Mouse (Mus musculus): Measurements from ENCODE around the gene Zeb2.

The Zeb2 gene

DNA sequence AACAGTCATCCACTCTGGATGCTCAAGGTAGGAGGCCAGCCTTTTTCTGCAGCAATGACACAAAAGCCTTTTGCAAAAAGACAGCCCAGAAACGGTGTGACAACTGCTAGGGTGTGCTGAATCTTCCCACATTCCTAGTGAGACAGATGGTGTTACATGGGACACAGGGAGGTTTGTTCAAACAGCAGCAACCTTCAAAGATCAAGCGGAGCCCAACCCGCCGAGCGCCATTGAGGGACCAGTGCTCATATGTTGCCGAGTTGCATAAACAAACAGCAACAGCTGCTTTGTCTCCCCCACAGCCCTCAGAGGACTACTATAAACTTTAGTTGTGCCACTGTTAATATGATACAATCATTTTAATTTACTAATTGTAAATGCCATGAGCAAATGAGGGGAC is 117.3 kb downstream of the Zeb2 start:
- no peak for DNase-seq (ENCODE audit: low spot score in 2 of 2)

- no peak for DNase-seq (ENCODE audit: low spot score in 2 of 2)
Observed at GRCm38 (mm10) chr2:44998710-44999109, 118.5 kb downstream of the Zeb2 start.

- no peak for DNase-seq (ENCODE audit: low spot score in 2 of 2)
Observed at GRCm38 (mm10) chr2:44981646-44982045, 135.5 kb downstream of the Zeb2 start.

- no peak for DNase-seq (ENCODE audit: low spot score in 2 of 2)
Observed at GRCm38 (mm10) chr2:44979042-44979721, 138.0 kb downstream of the Zeb2 start.

DNA sequence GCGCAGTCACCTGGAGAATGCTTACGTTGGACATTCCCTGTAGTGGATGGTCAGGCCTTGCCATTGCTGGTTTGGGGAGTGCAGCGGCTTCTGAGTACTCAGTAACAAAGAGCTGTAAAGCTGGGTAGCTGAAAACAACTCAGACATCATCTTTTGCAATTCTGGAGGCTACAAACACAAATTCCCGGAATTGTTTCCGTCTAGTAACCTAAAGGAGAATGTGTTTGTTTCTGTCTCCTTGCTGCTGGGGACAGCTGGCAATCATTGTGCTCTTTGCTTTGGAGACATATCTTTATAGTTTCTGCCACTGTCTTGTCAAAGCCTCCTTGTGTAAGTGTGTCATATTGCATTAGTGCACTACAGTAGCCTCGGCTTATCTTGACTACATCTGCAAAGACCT is 139.2 kb downstream of the Zeb2 start:
- DNase-seq (ENCODE audit: low spot score in 2 of 2) = no peak

DNA sequence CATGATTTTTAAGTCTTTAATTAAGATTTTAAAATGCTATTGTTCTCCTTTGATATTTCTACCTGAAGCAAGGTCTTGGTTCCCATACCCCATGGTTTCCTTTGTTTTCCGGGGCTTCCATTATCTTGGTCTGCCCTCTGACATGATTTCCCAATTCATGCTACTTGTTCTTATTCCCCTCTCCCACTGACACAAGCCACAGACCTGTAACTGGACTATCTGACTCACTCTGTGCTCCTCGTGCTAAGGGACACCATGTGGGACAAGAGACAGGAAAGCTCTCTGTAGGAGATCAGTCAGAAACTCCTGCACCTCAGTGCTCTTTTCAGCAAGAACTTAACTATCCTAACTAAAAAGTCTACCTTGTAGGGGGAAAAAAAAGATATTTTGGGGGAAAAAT is 139.6 kb downstream of the Zeb2 start:
- no peak for DNase-seq (ENCODE audit: low spot score in 2 of 2)

GRCm38 (mm10) chr2:44977051-44977450 is 140.1 kb downstream of the Zeb2 start:
- DNase-seq (ENCODE audit: low spot score in 2 of 2) = no peak

DNA sequence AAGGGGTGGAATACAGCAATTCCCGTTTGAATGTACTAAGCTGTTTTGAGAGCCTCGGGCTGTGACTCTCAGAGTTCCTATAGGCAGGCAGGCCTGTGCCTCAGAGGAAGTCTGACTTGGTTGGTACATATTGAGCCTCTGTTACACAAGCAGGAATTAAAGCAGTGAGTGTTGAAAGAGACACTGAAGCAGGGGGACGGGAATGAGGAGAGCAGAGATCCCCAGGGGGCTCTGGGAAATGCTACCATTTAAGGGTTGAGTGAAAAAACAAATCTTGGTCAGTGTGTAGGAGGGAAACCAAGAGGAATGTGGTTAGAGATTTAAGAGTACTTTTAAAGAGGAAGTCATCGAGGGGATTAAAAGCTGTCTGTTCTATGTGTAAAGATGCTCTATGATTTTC is 140.7 kb downstream of the Zeb2 start:
- DNase-seq (ENCODE audit: low spot score in 2 of 2) = peak in 1 of 2 experiments; percentile 32

GRCm38 (mm10) chr2:44973828-44974227 is 143.4 kb downstream of the Zeb2 start:
- no peak for DNase-seq (ENCODE audit: low spot score in 2 of 2)

DNA sequence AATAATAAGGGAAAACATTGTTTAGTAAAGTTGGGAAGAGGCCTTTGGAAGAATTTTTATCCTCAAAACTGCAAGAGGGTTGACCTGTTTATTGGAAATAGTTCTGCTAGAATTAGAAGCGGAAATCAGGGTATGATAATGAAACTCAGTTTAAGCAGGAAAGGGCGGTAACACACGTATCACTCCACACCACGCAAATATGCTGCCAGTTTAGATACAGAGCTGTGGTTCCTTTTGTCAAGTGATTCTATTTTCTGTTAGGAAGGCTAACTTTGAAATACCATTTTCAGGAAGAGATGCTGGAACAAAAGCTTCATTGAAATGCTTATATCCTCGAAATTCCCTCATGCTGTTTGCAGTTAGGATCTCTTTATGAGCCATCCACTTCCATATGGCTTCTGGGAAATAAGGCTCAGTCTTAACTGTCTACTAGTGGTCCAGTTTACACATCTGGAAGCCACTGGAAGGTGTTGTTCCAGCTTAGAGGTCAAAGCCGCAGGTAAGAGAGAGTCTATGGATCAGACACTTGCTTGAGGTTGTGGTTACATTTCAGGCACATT is 147.0 kb downstream of the Zeb2 start:
- no peak for DNase-seq (ENCODE audit: low spot score in 2 of 2)

GRCm38 (mm10) chr2:44969640-44970039 is 147.6 kb downstream of the Zeb2 start:
- no peak for DNase-seq (ENCODE audit: low spot score in 2 of 2)

- no peak for DNase-seq (ENCODE audit: low spot score in 2 of 2)
Observed at GRCm38 (mm10) chr2:44969226-44969625, 148.0 kb downstream of the Zeb2 start.

GRCm38 (mm10) chr2:44965834-44966555 is 151.2 kb downstream of the Zeb2 start:
- DNase-seq (ENCODE audit: low spot score in 2 of 2) = no peak

GRCm38 (mm10) chr2:44962620-44963019 is 154.6 kb downstream of the Zeb2 start:
- no peak for DNase-seq (ENCODE audit: low spot score in 2 of 2)

- DNase-seq (ENCODE audit: low spot score in 2 of 2) = no peak
Observed at GRCm38 (mm10) chr2:44961192-44961591, 156.0 kb downstream of the Zeb2 start.

DNA sequence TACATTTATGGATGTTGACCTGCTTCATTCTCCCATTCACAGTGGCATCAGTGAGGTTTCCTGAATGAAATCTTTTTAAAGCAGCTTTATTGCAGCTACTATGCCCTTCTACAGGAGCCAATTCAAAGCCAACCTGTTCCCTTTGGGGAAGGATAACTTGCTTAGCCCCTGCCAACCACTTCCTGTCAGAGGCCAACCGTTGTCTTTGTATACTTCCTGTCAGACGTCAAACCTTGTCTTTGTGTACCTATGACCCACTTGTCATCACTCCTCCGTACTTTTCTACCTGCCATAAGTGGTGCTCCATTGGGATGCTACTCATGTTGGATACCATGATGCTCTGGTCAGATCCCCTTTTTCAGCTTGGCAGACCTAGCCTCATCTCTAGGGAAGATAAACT is 156.6 kb downstream of the Zeb2 start:
- DNase-seq (ENCODE audit: low spot score in 2 of 2) = no peak

DNA sequence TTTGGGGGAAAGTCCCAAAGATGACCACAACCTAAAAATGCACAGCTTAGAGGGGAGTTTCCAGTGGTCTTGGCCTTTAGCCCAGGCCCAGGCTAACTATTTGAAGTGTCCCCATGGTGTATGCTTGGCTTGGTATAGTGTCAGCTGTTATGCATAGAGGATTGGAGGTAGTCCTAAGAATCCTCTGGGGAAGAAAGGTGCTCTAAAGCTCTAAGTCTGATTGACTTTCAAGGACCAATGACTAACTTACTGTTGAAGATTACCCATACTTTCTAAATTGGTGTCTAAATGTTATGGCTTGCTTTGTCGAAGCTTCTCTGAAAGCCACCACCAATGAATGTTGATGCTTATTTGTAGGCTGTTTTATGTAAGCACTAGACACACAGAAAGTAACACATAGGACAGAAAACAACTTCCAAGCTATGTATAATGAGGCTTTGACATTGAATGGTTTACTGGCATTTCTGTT is 159.8 kb downstream of the Zeb2 start:
- DNase-seq (ENCODE audit: low spot score in 2 of 2) = no peak

DNA sequence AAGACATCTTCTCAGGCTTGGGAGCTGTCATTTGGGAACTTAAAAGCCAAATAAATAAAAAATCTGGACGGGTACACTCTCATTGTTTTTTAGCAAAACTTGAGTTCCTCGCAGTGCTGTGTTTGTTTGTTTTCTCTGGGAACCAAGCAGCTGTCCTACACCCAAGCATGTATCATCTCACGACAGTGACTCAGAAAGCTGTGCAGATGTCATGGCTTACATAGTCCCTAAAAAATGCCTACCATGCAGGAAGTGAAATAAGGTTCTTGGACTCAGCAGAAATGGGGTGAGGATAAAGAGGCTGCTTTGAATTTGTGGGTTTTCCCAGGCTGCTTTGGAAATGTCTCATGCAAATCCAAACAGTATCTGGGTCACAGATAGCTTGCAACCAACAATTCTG is 161.0 kb downstream of the Zeb2 start:
- DNase-seq (ENCODE audit: low spot score in 2 of 2) = peak; percentile 69 to 76

GRCm38 (mm10) chr2:44955506-44955905 is 161.7 kb downstream of the Zeb2 start:
- DNase-seq (ENCODE audit: low spot score in 2 of 2) = no peak

- no peak for DNase-seq (ENCODE audit: low spot score in 2 of 2)
Observed at GRCm38 (mm10) chr2:44954180-44954579, 163.0 kb downstream of the Zeb2 start.

DNA sequence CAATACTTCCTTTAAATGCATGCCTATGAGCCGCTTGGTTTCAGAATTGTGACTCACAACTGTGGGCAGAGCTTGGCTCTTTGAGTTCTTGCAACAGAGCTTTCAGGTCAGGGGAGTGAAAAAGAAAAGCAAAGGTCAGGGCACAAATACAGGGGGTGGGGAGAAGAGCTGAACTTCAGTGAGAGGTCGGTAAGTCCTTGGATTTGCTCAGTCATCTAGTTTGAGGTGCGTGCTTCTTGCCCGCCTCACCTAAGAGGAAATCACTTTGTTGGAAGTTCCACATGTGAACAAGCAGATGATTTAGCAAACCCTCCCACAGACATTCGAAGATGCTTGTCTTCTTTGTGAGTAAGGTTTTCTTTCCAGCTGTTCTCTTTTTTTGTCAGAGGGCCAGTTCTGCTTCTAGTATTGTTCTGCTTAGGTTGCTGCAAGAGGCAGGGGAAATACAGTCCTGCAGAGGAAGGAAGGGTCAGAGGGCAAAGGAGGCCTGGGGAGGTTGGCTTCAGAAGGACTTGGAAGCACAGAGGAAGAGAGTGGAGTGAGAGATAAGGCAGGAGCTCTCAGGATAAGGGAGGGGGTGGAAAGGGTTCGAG is 164.3 kb downstream of the Zeb2 start:
- peak; percentile 35 to 46 for DNase-seq (ENCODE audit: low spot score in 2 of 2)

- DNase-seq (ENCODE audit: low spot score in 2 of 2) = no peak
Observed at GRCm38 (mm10) chr2:44951651-44952213, 165.5 kb downstream of the Zeb2 start.
